Mouse (Mus musculus) fat pad, adult 2 months (tissue): Measurements from ENCODE around the gene Plscr4.

Experiments
- DNase-seq: peaks from one replicate; pipeline ENCODE4 v3.0.0-alpha.2; 2011; ENCODE audit warnings: low read depth, low spot score; ENCODE audit errors: extremely low read depth

The Plscr4 gene

GRCm38 (mm10) chr9:92457261-92458058 is at the start of gene Plscr4:
Plscr4 (plus strand) TSS chr9:92457373.
- no peak for DNase-seq

DNA sequence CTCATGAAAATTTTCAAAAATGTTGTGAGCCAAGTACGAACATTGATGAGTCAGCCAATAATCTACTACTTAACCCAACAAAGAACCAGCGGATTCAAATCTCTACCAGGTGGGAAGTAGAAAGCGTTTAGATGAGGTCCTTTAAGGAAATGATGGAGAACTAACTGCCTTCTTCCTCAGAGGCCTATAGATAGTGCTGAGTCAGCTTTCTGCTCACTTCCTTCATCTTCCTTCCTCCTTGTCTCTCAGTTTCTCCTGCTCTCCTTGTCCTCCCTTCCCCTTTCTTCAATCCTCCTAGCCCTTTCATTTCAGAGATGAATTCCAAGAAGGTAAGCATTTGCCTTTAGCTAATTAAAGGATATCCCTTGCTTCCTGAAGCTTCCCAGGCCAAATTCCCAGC is 46.9 kb upstream of the Plscr4 start:
- no peak for DNase-seq

- no peak for DNase-seq
These were observed 45.1 kb upstream of the Plscr4 start for GRCm38 (mm10) chr9:92412045-92412444.

- no peak for DNase-seq
These were observed 43.5 kb upstream of the Plscr4 start for GRCm38 (mm10) chr9:92413684-92414083.

DNA sequence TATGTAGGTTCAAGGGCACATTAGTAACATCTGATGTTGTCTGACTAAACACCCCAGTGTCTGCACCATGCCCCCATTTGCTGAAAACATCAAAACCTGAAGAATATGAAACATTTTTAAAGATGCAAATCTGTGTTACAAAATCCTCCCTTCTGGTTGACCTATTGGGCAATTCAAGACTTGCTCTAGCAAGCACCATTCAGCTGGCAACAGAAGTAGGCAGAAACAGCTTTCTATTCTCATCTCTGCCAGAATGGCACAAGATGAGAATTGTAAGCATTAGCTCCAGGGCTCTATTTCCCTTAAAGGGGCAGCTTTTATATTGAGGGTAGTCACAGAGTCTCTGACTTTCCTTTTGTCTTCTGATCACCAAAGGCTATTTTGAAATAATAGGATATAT is 19.4 kb upstream of the Plscr4 start:
- DNase-seq = peak; percentile 52

DNA sequence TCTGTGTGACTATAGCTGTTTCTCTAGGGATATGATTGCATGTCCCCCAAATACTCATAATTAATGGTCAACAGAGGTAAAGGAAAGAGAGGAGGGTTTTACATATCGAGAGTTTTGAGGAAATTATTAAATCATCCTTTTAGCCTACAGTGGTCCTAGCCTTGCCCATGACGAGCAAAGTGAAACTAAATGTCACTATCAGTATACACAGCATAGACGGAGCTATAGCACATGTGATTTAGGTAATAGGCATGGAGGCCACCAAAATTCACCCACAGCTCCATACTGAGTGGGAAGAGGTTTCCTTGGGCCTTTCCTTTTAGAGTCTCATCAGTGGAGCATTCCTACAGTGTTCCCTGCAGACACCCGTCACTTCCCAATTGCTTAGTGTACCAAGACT is 15.7 kb upstream of the Plscr4 start:
- DNase-seq = no peak

DNA sequence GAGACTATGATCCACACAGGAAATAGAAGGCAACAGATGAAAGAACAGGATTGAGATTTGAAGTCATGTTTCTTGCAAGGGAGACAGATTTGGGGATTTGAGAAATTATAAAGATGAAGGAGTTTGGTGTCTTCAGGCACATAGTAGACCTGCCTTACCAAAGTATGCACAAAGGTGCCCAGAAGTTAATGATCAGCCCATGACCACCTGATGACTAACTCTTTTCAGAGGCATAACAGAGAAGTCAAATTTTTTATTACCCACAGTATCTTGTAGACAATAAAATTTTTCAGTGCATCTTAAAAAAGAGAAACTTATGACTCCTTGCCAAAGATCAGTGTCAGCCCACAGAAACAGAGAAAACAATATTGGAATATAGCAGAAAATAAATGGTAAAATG is 12.6 kb upstream of the Plscr4 start:
- no peak for DNase-seq

- DNase-seq = no peak
These were observed 568 bp upstream of the Plscr4 start for GRCm38 (mm10) chr9:92456605-92457004.

- DNase-seq = no peak
These were observed 858 bp downstream of the Plscr4 start for GRCm38 (mm10) chr9:92458059-92458402.

DNA sequence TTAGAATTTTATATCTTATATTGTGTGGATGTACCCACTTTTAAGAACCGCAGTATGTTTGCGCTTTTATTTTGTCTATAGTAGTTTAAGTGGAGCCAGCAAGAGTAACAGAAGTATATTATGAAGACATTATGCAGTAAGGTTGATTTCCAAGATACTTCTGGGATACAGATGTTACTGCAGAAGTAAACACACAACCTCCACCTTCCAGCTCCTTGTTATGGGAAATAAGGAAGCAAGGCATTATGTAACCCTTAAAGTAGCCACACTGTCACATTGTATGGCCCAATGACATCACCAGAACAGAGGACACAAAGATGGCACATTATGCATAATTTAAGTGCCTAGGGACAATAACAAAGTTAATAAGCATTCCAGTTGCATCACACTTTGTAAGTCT is 1.2 kb downstream of the Plscr4 start:
- DNase-seq = no peak

GRCm38 (mm10) chr9:92467724-92468123 is 10.6 kb downstream of the Plscr4 start:
- DNase-seq = peak; percentile 71

- no peak for DNase-seq
These were observed 15.2 kb downstream of the Plscr4 start for GRCm38 (mm10) chr9:92472256-92472855.

- DNase-seq = no peak
These were observed 16.0 kb downstream of the Plscr4 start for GRCm38 (mm10) chr9:92473178-92473577.

DNA sequence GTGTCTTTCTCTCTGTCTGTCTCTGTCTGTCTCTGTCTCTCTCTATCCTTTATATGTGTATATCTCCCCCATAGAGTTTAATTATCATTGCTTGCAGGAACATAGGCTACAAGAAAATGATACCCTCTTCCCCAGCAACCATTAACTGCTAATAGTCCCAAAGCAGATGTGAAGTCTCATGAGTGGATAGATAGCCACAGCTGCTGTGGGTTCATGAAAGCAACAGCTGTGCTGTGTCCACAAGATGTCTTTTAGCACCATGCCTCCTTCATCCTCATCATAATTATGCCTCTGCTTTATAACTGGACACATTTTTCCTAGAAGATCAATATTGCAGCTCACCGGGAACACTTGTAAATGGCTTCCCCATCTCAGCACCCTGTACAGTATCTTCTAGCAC is 17.1 kb downstream of the Plscr4 start:
- DNase-seq = no peak

- no peak for DNase-seq
These were observed 24.5 kb downstream of the Plscr4 start for GRCm38 (mm10) chr9:92481663-92482062.

DNA sequence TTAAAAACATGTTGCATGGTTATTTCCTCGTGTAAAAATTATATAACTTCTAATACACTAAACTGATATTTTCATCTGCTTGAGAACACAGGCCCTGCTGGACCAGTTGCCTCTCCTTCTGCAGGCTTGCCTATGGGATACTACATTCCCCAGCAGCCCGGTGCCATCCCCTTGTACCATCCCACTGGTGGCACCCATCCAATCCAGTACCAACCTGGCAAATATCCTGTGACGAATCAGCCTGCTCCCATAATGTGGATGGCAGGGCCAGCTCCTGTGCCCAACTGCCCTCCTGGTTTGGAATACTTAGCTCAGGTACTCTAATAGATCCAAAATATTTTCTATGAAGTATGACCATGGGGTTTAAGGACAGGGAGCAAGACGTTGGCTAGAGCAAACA is 25.4 kb downstream of the Plscr4 start:
- DNase-seq = no peak

DNA sequence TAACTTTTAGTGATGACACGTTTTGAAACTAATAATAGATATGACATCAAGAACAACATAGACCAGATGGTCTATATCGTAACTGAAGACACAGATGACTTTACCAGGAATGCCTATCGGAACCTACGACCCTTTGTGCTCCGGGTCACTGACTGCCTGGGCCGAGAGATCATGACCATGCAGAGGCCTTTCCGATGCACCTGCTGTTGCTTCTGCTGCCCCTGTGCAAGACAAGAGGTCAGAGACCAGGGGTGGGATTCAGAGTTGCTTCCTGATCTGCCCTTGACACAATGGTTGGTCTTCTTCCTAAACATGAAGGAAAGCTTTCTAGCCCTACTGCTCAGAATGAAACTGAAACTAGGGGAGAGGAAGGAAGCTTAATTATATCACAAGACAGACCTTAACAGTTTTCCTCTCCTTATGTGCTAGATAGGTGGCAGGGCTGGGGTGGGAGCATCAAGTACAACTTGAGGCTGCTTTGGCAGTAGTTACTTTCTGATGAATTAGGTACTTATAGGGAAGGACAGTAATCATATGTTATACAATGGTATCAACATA is 27.6 kb downstream of the Plscr4 start:
- no peak for DNase-seq

DNA sequence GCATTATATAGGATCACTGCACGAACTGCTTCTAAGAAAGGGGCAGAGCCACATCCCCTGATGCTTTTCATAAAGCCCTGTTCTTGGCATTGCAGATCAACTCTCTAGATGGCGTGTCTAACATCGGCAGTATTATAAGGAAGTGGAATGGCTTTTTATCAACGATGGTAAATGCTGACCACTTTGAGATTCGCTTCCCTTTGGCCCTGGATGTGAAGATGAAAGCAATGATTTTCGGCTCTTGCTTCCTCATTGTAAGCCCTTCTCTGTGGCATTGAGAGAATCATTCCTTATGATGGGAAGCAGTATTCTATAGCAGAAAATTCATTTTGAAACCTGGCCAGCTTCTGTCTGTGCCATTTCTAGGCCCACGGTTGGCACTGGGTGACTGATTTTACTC is 32.7 kb downstream of the Plscr4 start:
- DNase-seq = no peak

DNA sequence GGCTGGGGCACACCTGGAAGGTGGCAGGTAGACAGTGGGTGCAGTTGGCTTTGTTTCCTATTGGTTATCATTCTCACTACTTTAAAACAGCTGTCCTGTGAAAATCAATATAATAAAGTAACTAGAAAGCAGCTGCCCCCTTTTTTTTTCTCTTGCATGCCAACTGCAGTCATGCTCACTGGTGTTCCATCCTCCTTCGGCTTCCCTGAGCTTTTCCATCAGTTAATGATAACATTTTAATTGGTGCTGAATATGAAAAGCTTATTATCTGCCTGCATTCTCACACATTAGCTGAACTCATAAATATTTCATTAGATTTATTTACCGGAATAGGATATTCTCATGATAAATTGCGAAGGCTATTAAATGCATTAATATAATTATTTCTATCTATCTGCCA is 33.1 kb downstream of the Plscr4 start:
- DNase-seq = no peak

DNA sequence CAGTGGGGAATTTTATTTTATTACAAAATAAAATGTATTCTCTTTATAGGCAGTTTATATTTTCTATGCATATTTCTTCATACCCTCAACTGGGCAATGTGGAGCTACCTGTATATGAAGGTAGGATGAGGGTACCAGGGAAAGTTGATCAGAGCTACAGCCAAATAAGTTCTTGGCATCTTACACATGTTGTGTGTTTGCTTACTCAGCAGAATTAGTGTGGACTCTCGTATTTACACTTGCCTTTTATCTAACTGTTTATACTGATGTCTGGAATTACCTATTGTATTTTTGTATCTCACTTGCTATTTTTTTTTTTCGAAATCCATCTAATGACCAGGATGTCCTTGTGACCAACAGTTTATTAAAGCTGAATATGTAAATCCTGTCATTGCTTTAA is 34.1 kb downstream of the Plscr4 start:
- no peak for DNase-seq

DNA sequence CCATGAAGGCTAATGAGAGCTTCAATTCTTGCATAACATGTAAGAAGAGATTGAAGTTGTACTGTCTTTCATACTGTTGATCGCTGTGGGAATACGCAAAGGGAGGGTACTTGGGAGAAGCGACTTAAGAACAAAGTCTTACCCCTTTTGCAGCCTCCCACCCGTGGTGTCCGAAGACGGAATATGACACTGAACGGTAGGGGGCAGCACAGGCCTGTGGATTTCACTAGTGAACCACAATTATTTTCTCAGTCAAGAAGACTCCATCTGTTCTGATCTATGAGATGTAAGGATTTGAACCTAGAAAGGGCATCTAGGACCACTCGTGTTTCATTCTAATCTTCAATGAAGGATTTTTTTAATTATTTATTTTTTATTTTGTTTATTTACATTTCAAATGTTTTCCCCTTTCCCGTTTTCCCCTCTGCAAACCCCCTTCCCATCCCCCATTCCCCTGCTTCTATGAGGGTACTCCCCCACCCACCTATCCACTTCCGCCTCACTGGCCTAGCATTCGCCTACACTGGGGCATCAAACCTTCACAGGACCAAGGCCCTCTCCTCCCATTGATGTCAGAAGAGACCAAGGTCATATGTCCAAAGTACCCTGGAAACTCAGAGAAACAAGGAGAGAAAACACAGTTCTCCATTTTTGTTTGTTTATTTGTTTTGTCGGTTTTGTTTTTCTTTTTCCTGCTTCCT is 42.7 kb downstream of the Plscr4 start:
- DNase-seq = no peak

- no peak for DNase-seq
These were observed 47.1 kb downstream of the Plscr4 start for GRCm38 (mm10) chr9:92504256-92504655.
